Mouse (Mus musculus): ENCODE measurements around the gene 1110051M20Rik.

GRCm38 (mm10) chr2:91408031-91408430, 36.5 kb downstream of the 1110051M20Rik start:
- TF ChIP-seq POLR2A (IDR thresholded peaks at IDR 0.05; ENCODE audit: insufficient read depth, low read depth, low read length): no peak
- TF ChIP-seq CTCF (IDR thresholded peaks at IDR 0.05): no peak
- TF ChIP-seq EP300 (IDR thresholded peaks at IDR 0.05; ENCODE audit: insufficient read depth, low read depth, low read length): no peak

All from heart, adult 2 months (tissue).